In the genomic region with DNA sequence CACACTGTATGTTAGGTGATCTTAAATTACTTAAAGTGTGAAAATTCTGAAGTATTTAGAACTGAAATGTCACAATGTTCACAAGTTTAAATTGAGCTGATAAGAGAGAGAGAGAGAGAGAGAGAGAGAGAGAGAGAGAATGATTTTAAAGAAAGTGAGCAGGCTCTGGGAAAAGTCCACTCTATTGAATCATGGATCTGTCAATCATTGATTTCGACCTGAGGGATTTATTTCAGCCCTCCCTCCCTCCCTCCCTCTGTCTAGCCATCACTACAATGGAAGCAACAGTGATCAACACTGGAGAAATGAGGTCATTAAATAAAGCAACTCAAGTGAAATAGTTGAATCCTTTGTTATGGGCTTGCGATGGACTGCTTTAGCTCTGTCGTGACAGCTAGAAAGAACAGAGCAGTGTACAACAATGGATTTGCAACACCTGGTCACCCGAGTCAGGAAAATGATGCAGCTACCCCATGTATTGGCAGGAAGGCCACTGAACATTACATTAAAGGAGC, we compare ENCODE assay signal across 13 mouse cellular contexts.
"Had no signal": no experiment of that assay in that cellular context is flagged by ENCODE, and none has a peak within 500 bp of the region (broad histone marks: within the 10 kb centered on the region; RNA-seq: fewer than 3 reads in every experiment).

No protein-coding gene starts in this region.

- H3K4me3 ChIP-seq: kidney, embryonic 15.5 days; left cerebral cortex, adult 2 months; liver, embryonic 12.5 days; liver, embryonic 15.5 days; lung, embryonic 15.5 days; stomach, embryonic 15.5 days had no signal

- DNase-seq: layer of hippocampus, postnatal 36 days; lung, postnatal 10 days; midbrain, embryonic 14.5 days; right cerebral cortex, postnatal 25 days; spleen, adult 18-20 months; thymus, postnatal 36 days had no signal

- H3K27me3 ChIP-seq: kidney, embryonic 15.5 days; liver, embryonic 15.5 days; lung, embryonic 15.5 days; stomach, embryonic 15.5 days had no signal

- ATAC-seq: liver, embryonic 12.5 days had no signal

- H3K27ac ChIP-seq: left cerebral cortex, adult 2 months; liver, embryonic 12.5 days; liver, embryonic 15.5 days; lung, embryonic 15.5 days; stomach, embryonic 15.5 days had no signal

- H3K9me3 ChIP-seq: kidney, embryonic 15.5 days; liver, embryonic 12.5 days; liver, embryonic 15.5 days; lung, embryonic 15.5 days; stomach, embryonic 15.5 days had no signal

- H3K9ac ChIP-seq: kidney, embryonic 15.5 days; liver, embryonic 12.5 days; liver, embryonic 15.5 days; lung, embryonic 15.5 days; stomach, embryonic 15.5 days had no signal

- H3K36me3 ChIP-seq: kidney, embryonic 15.5 days; liver, embryonic 12.5 days; liver, embryonic 15.5 days; lung, embryonic 15.5 days; stomach, embryonic 15.5 days had no signal

- H3K4me2 ChIP-seq: liver, embryonic 12.5 days; liver, embryonic 15.5 days; lung, embryonic 15.5 days; midbrain, embryonic 11.5 days; stomach, embryonic 15.5 days had no signal
